Mouse (Mus musculus) kidney, embryonic 16.5 days (tissue): Measurements from ENCODE around the gene Tusc2. TPM values are rescaled to one million over a fixed set of nuclear protein-coding genes. Genes with fewer than 3 reads are reported as not detected.

Experiments
- ATAC-seq: fragments of 200-750 bp; cut with Nextera tagmentation; 2 replicates; pipeline ENCODE4 v1.8.0; 2017; ENCODE audit warnings: moderate TSS enrichment; ENCODE audit not compliant: low FRiP score, low TSS enrichment
- H3K27ac ChIP-seq: fragments of 300-500 bp; sonication (generic); 2 replicates; pipeline ENCODE4 v1.5.1; 2014; ENCODE audit warnings: low read length
- H3K27me3 ChIP-seq: fragments of 300-500 bp; sonication (generic); 2 replicates; pipeline ENCODE4 v1.6.1; 2014; ENCODE audit warnings: low read length, control low read depth, mixed read lengths; ENCODE audit not compliant: insufficient read depth
- H3K36me3 ChIP-seq: fragments of 300-500 bp; sonication (generic); 2 replicates; pipeline ENCODE4 v1.6.1; 2014; ENCODE audit warnings: low read length, control low read depth, mixed read lengths; ENCODE audit not compliant: insufficient read depth
- H3K4me1 ChIP-seq: fragments of 300-500 bp; sonication (generic); 2 replicates; pipeline ENCODE4 v1.6.1; 2014; ENCODE audit warnings: low read length, control low read depth, mixed read lengths; ENCODE audit not compliant: insufficient read depth
- H3K4me2 ChIP-seq: fragments of 300-500 bp; sonication (generic); replicated peaks from 2 replicates; pipeline ENCODE4 v1.6.1; 2014; ENCODE audit warnings: low read depth, low read length
- H3K4me3 ChIP-seq: fragments of 300-500 bp; sonication (generic); 2 replicates; pipeline ENCODE4 v1.5.1; 2014; ENCODE audit warnings: mild to moderate bottlenecking, low read length
- H3K9ac ChIP-seq: fragments of 300-500 bp; sonication (generic); replicated peaks from 2 replicates; pipeline ENCODE4 v1.6.1; 2014; ENCODE audit warnings: low read length
- H3K9me3 ChIP-seq: fragments of 300-500 bp; sonication (generic); 2 replicates; pipeline ENCODE4 v1.6.1; 2016; ENCODE audit warnings: low read length, control low read depth
- WGBS: fragments of 180-500 bp; shearing (Covaris S2); extraction: QIAGEN DNeasy Blood & Tissue Kit; methylation state at CpG from one replicate; pipeline ENCODE4 v1.1.7; 2014; 5-methylcytosine and 5-hydroxymethylcytosine counted together
- polyA plus RNA-seq: library from polyadenylated mRNA; unstranded; fragments of >200 nt; fragmentation: Nextera tagmentation; extraction: Ambion mirVana; gene quantifications from 2 replicates; pipeline ENCODE4 v1.2.1, GENCODE M21; 2015

Tusc2 gene
- polyA plus RNA-seq, 1 experiment from 2014 or later, result 48.0 TPM

GRCm38 (mm10) chr9:107550491-107551116 is 12.5 kb upstream of the Tusc2 start:
- peak overlapping the region; percentile 47 for H3K27ac ChIP-seq
- no peak for ATAC-seq
- no peaks in the 10 kb centered on the region for H3K9me3 ChIP-seq
- H3K4me1 ChIP-seq, result peaks cover 54% of the 10 kb centered on the region
- no peaks in the 10 kb centered on the region for H3K36me3 ChIP-seq
- peak overlapping the region; percentile 95 for H3K4me2 ChIP-seq
- H3K4me3 ChIP-seq, result peak overlapping the region; percentile 62
- H3K27me3 ChIP-seq, result no peaks in the 10 kb centered on the region
- H3K9ac ChIP-seq, result peak overlapping the region; percentile 87
- WGBS, result 37% methylated on average over 23 of the region's 23 CpGs

DNA sequence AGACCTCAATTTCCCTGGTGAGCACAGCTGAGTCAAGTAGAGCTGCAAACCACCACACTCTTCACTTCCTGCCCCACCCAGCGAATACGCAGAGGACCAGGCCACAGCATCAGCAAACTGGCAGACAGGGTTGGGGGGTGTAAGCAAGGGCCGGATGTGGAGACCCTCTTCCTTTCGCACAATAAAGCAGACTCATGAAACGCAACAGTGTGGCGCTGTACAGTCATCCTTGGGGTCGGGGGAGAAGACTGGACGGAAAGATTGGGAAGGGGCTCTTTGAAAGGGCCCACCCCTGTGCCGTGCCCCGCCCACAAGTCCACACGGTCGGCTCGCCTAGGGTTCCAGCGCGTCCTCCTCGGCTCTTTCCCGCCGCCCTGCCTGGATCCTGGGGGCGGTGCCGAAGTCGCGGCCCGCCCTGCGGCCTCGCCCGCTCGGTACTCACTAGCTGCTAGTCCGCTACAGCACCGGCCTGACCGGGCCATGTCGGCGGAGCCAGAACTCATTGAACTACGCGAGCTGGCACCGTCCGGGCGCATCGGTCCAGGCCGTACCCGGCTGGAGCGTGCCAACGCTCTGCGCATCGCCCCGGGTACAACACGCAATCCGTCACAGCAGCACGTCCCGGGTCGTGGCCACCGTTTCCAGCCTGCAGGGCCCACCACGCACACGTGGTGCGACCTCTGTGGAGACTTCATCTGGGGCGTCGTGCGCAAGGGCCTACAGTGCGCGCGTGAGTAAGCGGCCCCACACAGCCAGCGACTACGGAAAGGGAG is 11.8 kb upstream of the Tusc2 start, which contains the start of gene Rassf1:
Gene Rassf1, plus strand, starts transcription at position 439 of the 773 bp plus-strand sequence.
- H3K9me3 ChIP-seq, result no peaks in the 10 kb centered on the region
- peak; percentile 35 for ATAC-seq
- peaks cover 61% of the 10 kb centered on the region for H3K4me1 ChIP-seq
- no peaks in the 10 kb centered on the region for H3K27me3 ChIP-seq
- WGBS, result 1% methylated on average over 63 of the region's 63 CpGs
- H3K27ac ChIP-seq, result peak within 1 kb of the TSS; percentile 57
- no peaks in the 10 kb centered on the region for H3K36me3 ChIP-seq
- H3K9ac ChIP-seq, result peak within 1 kb of the TSS; percentile 87
- peak within 1 kb of the TSS; percentile 62 for H3K4me3 ChIP-seq
- peak within 1 kb of the TSS; percentile 95 for H3K4me2 ChIP-seq

GRCm38 (mm10) chr9:107551890-107552355 is 11.1 kb upstream of the Tusc2 start:
- WGBS, result 8% methylated on average over 8 of the region's 8 CpGs

GRCm38 (mm10) chr9:107552690-107553393 is 10.2 kb upstream of the Tusc2 start:
- Histone ChIP-seq H3K36me3 (peaks cover 7% of the 10 kb centered on the region), H3K27me3 (no peaks in the 10 kb centered on the region), H3K4me1 (peaks cover 56% of the 10 kb centered on the region), H3K9ac (peak overlapping the region; percentile 83), H3K27ac (peak overlapping the region; percentile 99), H3K4me2 (peak overlapping the region; percentile 95), H3K9me3 (no peaks in the 10 kb centered on the region), H3K4me3 (peak overlapping the region; percentile 81)
- WGBS, result 66% methylated on average over 5 of the region's 5 CpGs
- ATAC-seq, result no peak

More at GRCm38 (mm10) chr9:107551890-107552355, 11.1 kb upstream of the Tusc2 start:
- H3K4me2 ChIP-seq, result peak overlapping the region; percentile 95
- H3K27ac ChIP-seq, result peak overlapping the region; percentile 57
- H3K4me1 ChIP-seq, result peaks cover 62% of the 10 kb centered on the region
- H3K9ac ChIP-seq, result peak overlapping the region; percentile 87
- no peaks in the 10 kb centered on the region for H3K36me3 ChIP-seq
- no peaks in the 10 kb centered on the region for H3K9me3 ChIP-seq
- no peak for ATAC-seq
- no peaks in the 10 kb centered on the region for H3K27me3 ChIP-seq
- peak overlapping the region; percentile 62 for H3K4me3 ChIP-seq

GRCm38 (mm10) chr9:107553541-107554318 is 9.3 kb upstream of the Tusc2 start:
- Histone ChIP-seq H3K4me2 (peak overlapping the region; percentile 95), H3K27ac (peak overlapping the region; percentile 99), H3K36me3 (peaks cover 16% of the 10 kb centered on the region), H3K4me1 (peaks cover 56% of the 10 kb centered on the region), H3K27me3 (no peaks in the 10 kb centered on the region), H3K9ac (peak overlapping the region; percentile 83), H3K4me3 (peak overlapping the region; percentile 81), H3K9me3 (no peaks in the 10 kb centered on the region)
- under 1% methylated on average over 37 of the region's 37 CpGs for WGBS
- ATAC-seq, result peak; percentile 37

- H3K4me1 ChIP-seq, result peaks cover 54% of the 10 kb centered on the region
- no peaks in the 10 kb centered on the region for H3K9me3 ChIP-seq
- peak; percentile 87 for ATAC-seq
- H3K27me3 ChIP-seq, result no peaks in the 10 kb centered on the region
- H3K27ac ChIP-seq, result peak overlapping the region; percentile 99
- peak overlapping the region; percentile 81 for H3K4me3 ChIP-seq
- WGBS, result 0% methylated on average over 52 of the region's 53 CpGs
- peak overlapping the region; percentile 95 for H3K4me2 ChIP-seq
- peak overlapping the region; percentile 90 for H3K9ac ChIP-seq
- peaks cover 22% of the 10 kb centered on the region for H3K36me3 ChIP-seq
Observed at GRCm38 (mm10) chr9:107554319-107554825, 8.7 kb upstream of the Tusc2 start.

- Histone ChIP-seq H3K9ac (peak overlapping the region; percentile 90), H3K27me3 (no peaks in the 10 kb centered on the region), H3K4me2 (peak overlapping the region; percentile 95), H3K4me3 (peak overlapping the region; percentile 81), H3K9me3 (no peaks in the 10 kb centered on the region), H3K36me3 (peaks cover 29% of the 10 kb centered on the region), H3K4me1 (peaks cover 54% of the 10 kb centered on the region), H3K27ac (peak overlapping the region; percentile 99)
- peak; percentile 33 for ATAC-seq
- under 1% methylated on average over 23 of the region's 23 CpGs for WGBS
Observed at GRCm38 (mm10) chr9:107555031-107555457, 8.0 kb upstream of the Tusc2 start.

DNA sequence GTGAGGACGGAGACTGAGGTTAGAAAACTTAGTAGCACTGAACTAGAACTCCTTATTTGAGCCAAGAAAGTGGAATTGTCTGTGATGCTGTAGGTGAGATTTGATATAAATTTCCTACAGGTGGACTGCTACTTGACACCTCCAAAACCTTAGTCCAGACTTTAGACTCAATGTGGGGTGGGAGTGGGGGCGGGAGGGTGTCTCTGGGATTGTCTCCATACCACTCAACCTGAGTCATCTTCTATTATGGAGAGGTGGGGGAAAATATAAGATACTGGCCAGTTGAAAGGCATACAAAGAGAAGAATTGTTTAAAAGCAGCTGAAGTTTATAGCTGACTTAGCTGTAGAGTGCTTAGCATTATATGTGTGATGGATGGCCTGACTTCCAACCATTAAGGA is 7.4 kb upstream of the Tusc2 start:
- peak overlapping the region; percentile 99 for H3K27ac ChIP-seq
- peaks cover 48% of the 10 kb centered on the region for H3K4me1 ChIP-seq
- WGBS, result 34% methylated on average over 2 of the region's 2 CpGs
- ATAC-seq, result no peak
- H3K27me3 ChIP-seq, result no peaks in the 10 kb centered on the region
- peaks cover 34% of the 10 kb centered on the region for H3K36me3 ChIP-seq
- peak overlapping the region; percentile 81 for H3K4me3 ChIP-seq
- peak overlapping the region; percentile 95 for H3K4me2 ChIP-seq
- peak overlapping the region; percentile 90 for H3K9ac ChIP-seq
- no peaks in the 10 kb centered on the region for H3K9me3 ChIP-seq

- Histone ChIP-seq H3K9me3 (no peaks in the 10 kb centered on the region), H3K27ac (no peak overlapping the region), H3K9ac (peak overlapping the region; percentile 90), H3K4me2 (peak overlapping the region; percentile 95), H3K4me3 (peak overlapping the region; percentile 81), H3K27me3 (no peaks in the 10 kb centered on the region), H3K36me3 (peaks cover 41% of the 10 kb centered on the region), H3K4me1 (peaks cover 42% of the 10 kb centered on the region)
- WGBS, result 72% methylated on average over 3 of the region's 3 CpGs
- ATAC-seq, result no peak
Observed at GRCm38 (mm10) chr9:107556346-107556745, 6.7 kb upstream of the Tusc2 start.
